Mouse (Mus musculus) telencephalon, adult 2 months (tissue): ENCODE results near the gene Gngt2.
"Not testable (repeated sequence)": the region's sequence is repeated elsewhere in the genome, so short reads cannot be mapped to it uniquely, and the experiment has no call there.

ENCODE experiments used
- DNase-seq: peaks from one replicate; pipeline ENCODE4 v3.0.0-alpha.2; 2011; ENCODE audit warnings: low read depth, low spot score

The Gngt2 gene

DNA sequence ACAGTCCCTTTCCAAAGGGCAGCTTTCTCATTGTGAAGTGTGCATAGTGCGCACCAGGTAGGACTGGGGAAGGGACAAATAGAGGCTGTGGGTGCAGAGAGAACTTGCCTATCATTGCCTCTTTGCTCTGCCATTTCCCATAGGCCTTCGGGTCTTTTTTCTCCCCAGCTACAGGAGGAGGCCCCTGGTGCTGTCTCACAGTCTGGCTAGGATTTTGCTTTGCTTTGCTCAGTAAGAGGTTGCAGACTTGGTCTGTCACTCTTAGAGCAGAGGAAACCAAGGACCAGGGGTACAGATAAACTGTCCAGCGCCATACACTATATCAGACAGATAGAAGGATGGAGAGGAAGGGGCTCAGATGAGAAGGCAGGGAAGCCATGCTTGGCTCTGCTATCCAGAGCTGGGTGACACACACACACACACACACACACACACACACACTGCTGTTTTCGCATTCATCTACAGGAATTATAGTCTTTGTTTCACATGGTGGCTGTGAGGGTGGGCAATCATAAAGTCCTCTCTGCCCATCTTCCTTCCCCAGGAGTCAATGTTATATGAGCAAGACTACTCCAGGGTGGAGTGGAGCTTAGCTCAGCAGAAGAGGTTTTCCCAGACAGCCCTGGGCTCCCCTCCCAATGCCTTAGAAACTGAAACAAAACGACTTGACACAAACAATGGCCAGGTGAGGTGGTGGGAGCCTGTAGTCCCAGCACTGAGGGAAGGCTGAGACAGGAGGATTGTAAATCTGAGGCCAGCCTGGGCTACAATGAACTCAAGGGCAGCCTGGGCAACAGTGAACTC is 3.9 kb downstream of the Gngt2 start:
- no peak for DNase-seq

DNA sequence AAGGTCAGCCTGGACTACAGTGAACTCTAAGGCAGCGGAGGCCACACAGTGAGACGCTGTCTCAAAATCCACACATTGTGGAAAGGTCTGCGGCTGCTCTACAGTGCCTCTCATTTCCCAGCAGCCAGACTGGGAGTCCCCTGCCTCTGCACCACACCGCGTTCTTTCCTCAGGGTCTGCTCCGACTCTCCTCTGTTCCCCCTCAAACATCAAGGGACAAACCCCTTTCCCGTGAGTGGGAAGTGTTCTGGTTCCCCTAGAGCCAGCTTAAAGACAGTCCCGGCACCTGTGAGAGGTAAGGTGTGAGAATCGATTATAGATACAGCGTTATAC is 4.4 kb downstream of the Gngt2 start:
- DNase-seq: no peak

DNA sequence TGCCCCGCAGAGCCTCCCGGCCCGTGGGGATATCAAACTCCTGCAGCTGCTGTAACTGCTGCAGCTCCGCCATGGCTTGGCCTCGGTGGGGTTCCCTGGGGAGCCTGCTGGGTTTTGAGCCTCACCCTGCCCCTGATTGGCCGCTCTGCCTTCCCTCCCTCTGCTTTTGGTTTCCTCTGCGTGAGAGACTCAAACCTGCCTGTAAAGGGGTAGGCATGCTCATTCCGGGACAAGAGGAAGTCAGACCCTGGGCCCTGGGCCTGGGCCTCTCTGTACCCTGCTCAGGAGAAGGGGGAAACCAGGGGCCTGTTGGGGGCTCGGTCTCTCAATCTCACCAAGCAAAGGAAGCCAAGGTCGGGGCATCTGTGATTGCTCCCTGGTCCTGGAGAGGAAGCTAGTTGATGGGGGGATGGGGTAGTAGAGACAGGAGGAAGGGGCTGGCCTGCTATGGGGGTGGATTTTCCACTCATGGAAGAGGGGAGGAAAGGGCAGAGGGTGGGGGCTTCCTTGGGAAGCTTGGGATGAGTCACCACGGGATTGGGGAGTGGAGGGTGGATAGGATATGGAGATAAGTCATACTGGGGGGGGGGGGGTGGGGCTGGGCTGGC is 5.2 kb downstream of the Gngt2 start, which contains the start of gene Abi3:
TSS of gene Abi3 (minus strand) at position 403 of the 608 bp plus-strand sequence.
- no peak for DNase-seq

DNA sequence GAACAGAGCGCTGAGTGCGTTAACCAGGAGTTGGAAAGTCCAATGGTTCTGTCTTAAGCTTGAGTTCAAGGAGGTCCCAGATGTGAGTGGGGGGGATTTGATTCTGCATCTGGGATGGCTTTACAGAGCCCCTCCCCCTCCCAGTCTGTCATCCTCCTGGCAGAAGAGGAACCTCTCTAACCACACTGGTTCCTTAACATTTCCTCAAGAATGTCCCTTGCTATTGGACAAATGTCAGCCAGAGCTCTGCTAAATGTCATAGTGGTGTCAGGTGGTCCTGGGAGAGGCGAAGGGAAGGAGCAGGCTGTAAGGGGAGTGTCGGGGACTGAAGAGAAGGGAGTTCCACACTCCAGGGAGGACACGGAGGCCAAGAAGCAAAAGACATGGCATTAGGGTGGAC is 5.9 kb downstream of the Gngt2 start:
- no peak for DNase-seq

DNA sequence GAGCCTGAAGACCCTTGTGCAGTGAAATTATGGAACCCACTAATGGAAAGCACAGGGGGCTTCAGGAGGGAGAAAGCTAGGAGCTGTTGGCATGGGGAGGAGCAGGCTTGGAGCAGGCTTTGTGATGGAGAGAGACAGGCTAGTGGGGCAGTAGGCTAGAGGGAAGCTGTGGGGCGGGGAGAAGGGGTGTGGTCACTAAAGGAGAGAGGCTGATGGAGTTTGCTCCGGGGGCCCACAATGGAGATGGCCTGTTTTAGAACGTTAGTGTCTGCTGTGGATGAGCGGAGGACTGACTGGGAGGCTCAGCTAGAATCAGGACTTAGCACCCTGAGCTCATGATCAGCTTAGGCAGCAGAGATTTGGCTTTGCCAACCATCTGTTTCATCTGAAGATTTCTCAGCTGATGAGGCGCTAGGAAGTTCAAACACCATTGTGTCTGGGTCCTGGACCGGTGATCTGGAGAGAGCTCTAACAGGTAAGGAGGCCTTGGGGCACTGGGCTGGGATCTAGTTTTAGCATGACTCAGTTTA is 6.5 kb downstream of the Gngt2 start:
- DNase-seq: no peak

DNA sequence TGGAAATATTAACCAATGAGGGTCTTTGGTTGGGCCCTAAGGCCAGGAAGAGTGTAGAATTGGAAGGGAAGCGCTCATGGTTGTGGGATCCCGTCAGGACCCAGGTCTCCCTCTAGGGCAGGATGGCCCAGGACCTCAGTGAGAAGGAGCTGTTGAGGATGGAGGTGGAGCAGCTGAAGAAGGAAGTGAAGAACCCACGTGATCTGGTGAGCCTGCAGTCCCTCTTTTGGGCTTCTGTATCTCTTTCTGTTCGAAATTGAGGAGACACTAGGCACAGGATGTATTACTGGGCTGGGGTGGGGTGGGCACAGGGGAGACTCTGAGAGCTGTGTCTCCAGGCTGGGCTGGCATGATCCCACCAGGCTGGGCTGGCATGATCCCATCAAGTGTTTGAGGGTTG is 7.9 kb downstream of the Gngt2 start:
- DNase-seq: no peak

DNA sequence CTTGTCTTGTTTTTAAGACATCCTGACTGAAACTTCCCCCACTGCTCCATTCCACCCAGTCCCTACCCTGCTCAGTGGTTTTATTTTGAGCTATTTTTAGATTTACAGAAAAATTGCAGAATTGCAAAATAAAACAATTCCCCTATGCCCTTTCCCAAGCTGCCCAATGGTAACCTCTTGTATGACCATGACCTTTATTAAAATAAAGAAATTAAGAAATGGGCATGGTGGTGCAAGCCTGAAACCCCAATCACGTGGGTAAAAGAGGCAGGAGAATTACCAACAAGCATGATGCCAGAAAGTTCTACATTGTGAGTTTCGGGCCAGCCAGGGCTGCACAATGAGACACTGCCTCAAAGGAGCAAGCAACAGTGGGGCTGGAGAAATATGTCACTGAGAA is 13.9 kb downstream of the Gngt2 start:
- DNase-seq: no peak

DNA sequence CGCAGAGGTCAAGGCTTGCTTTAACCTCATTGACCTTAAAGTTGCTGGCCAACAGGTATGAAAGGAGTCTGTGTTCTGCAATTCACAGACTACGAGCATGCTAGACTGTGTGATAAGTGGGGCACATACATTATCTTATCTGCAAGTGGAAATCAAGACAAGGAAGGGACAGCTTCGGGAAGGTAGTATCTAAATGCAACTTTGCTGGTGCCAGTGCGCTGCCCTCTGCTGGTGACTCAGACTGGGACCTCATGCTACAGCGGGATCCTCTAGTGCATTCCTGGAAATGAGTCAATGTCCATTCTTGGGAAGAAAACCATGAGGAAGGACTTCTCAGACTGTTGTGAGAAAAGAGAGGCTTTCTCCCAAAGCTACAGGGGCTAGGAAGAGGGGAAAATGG is 16.7 kb downstream of the Gngt2 start:
- no peak for DNase-seq

DNA sequence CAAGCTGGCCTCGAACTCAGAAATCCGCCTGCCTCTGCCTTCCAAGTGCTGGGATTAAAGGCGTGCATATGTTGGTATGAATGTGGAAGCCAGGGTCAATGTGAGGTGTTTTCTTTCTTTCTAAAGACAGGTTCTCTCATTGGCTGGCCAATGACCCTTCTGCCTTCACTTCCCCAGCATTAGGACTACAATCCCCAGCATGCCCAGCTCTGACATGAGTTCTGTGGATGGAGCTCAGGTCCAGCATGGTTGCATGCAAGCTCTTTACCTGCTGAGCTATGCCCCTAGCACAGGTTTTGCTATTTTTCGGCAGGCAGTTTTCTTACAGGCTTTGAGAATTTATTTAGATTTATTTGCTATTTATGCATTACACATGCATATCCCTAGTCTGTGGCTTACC is 20.3 kb downstream of the Gngt2 start:
- no peak for DNase-seq

DNA sequence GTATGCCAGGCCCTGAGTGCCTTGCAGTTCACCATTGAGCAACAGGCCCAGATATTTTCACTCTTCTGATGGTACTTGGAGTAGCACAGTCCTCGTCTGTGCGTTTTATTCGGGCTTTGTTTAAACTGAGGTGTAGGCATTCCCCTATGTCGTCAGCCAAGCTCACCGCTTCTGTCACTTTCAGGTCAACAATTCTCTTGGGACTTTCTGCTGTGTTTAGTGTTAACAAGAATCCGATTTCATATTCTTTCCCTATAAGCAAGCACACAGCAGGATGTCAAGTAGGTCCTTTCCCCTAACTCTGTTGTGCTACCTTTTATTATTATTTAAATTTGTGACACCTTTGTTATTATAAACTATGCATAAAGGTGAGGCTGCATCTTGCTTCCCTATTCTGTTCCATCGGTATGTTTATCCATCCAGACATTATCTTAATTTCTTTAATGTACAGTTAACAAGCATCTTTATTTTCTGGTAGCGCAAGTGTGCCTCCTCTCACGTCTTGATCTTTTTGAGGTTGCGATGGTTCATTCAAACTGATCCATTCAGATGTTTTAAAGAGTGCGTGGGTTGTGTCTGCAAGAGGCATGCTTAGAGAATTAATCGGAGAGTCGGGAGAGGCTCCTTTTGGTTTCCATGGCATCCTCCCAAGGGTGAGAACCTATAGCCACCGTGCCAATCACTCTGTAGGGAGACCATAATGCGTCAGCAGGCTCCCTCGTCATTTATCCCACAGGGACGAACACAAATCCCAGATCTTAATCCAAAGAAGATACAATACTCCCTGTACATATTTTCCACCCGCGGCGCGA is 20.9 kb downstream of the Gngt2 start:
- DNase-seq: no peak

DNA sequence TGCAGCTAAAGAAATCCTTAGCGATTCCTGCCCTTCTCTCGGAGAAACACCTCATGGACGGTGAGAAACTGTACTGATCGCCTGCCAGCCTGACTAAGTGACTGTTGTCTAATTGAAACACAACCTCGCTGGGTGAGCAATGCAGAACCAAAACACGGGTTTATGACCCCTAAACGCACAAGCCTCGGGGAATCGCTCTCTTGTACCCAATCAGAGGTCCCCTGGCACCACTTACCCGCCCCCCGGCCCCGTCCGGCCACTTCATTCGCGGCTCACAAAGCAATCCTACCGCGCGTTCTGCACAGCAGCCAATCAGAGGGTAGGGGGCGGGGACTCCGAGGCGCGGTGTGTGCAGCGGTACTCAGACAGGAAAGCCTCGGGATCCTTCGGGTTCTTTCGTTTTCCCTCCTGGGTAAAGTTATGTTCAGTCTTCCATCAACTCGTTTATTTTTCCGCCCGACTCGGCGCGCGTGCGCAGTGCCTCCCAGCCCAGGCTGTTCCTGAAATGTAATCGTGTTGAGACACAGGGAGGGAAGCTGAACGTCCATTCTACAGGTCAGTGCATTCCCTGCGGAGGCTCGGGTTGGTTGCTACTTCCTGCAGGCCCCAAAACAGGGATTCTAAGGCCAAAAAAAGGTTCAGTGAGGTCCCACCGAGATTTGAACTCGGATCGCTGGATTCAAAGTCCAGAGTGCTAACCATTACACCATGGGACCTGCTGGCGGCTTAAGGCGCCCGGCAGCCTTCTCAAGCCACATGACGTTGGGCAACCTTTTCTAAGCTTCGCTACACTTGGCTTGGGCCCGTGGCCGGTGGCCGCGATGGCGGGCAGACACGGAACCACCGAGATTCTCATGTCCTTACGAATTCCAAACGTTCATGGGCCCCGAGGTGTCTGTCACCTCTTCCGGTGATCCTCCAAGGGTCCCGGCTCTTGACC is 21.8 kb downstream of the Gngt2 start:
- peak; percentile 97 for DNase-seq

DNA sequence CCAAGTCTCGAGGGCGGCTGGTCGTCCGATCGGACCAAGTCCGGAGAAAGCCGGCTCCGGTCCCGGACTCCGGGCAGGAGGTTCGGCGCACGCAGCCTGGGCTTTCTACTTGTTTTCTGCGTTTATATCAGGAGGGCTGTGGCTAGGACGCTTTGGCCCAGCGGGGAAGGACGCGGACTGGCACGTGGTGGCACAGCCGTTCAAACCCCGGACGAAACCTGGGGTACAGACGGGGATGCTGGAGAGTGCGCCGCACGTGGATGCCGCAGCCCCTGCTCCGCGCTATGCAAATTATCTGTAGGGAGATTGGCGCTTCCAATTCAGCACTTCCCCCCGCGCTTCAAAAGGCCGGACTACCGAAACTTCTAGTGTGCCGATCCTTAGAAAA is 22.4 kb downstream of the Gngt2 start:
- no peak for DNase-seq

DNA sequence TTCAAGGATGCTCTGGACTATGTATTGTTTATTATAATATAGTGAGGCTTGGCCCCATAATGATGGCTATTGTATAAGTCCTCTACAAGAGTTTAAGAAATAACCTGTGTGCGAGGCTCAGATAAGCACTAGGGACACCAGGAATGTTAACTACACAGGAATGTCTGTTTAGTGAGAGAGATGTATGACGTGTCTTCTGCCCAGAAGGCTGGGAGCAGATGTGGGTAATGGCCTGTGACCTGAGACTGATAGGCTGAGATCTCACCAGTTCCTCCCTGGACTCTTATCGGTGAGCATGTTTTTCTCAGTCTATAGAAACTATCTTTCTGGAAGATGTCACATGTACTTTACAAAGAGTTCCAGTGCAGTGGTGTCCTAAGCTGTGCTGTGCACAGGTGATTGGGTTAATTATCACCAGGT is 23.1 kb downstream of the Gngt2 start:
- DNase-seq: no peak

DNA sequence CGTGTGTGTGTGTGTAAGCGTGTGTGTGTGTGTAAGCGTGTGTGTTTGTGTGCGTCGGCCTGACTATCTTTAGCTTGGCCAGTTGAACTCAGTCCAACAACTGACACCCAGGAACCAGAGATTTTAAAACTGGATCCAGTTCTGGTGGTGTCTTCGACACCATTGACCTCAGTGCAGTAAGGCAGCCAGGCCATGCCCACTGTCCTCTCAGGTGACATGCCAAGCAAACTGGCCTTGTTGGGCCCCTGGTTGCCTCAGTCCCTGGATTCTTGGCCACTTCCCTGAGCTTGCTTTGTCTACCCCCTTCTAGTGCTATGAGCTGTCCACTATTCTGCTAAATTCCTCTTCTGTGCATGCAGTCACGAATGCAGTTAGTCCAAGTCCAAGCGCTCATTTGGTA is 24.4 kb downstream of the Gngt2 start:
- no peak for DNase-seq

DNA sequence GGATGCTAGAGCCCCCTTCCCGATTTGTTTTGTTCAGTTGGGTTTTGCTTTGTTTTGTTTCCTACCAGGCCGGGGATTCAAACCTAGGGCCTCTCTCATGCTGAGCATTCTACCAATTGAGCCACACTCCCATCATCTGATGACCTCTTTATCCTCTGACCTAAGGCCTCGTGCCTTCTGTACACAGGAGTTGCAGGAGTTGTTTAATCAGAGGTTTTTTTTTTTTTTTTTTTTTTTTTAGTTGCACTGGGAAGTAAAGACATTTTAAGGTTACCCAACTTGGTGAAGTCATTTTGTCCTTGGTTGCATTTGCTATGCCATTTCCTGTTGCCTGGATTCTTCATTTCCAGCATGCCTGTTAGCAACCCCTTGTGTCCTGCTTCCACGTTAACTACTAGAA is 32.4 kb downstream of the Gngt2 start:
- no peak for DNase-seq

DNA sequence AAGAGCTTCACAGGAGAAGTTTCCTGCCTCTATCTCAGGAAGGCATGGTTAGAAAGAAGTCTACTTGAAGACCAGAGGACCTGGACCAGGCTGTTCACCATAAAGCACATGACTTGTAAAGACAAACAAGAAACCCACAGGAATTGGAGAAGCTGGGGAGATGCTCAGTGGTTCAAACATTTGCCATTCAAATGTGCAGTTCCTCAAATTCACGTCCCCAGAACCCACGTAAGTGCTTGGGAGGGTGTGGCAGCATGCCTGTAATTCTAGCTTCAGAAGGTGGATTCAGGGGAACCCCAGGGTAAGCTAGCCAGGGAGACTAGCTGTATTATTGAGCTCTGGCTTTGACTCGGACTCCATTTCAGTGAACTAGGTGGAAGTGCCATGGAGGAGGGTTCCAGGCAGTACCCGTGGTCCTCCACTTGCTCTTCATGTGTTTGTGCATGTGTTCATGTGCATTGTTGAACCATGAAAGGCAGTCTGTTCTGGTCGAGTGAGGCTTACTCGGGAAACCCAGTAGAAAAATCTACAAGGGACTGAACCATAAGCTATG is 33.0 kb downstream of the Gngt2 start:
- no peak for DNase-seq

DNA sequence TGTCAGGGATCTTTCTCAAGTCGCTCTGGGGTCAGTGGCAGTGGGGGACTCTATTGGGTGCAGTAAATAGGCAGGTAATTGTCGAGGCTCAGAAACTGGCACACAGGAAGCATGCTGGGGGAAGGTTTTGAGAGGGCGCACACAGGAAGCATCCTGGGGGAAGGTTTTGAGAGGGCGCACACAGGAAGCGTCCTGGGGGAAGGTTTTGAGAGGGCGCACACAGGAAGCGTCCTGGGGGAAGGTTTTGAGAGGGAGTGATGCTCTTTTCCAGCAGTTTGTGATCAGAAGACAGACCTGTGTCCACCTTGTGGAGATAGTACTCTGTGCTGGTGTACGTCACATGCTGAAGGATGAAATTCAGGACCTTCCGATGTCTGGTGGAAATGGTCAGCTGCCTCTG is 38.8 kb downstream of the Gngt2 start:
- DNase-seq: no peak

DNA sequence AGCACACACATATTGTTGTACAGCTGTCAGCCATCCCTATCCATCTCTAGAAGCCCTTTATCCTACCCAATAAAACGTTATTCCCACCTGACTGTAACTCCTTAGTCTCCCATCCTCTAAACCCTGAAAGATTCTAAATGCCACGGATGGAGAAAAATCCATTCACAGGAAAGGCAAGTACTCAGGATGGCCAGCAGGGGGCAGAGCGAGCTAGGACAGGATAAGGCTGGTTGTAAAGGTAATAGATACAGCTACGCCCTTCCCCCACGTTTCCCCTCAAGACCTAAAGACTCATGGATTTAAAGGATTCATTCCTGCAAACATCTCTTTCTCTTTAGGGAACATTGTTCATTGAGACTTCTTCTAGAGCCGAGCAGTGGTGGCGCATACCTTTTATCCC is 39.3 kb downstream of the Gngt2 start:
- no peak for DNase-seq

DNA sequence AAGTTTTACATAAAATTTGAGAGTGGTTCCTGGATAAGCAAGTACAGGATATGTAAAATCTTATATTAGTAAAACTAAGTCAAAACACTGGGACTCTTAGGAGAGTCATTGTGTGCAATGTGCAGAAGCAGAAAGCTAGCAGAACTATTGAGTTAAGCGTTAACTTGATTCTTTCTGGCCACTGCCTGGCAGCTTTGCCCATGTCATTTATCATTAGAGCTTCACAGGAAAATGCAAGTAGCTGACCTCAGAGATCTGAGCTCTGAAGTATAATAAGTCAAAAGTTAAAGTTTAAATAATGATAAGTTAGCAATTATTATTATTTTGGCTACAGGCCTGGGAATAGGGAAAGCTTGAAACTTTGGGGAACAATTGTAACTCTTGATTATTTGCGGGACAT is 42.8 kb downstream of the Gngt2 start:
- DNase-seq: not testable (repeated sequence)

DNA sequence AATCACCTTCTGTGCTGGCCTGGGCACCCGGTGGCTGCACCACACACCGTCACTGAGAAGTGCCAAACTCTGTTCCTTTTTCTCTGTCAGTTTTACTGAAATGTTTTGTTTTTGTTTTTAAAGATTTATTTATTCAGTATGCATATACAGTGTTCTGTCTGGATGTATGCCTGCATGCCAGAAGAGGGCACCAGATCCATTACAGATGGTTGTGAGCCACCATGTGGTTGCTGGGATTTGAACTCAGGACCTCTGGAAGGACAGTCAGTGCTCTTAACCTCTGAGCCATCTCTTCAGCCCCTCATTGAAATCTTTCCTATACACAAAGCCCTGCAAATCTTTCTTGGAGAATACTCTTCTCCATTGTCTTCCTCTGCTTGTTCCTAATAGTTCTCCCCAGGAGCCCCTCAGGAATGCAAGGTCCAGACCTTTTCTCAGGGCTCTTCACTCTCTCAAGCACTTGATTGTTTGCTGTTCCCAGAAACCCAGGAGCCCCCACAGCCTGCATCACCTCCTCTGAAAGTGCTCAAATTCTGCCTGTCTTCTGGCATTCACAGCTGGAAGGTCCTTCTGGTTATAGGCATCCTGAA is 53.5 kb downstream of the Gngt2 start:
- no peak for DNase-seq
